Mouse (Mus musculus) heart, postnatal 0 days (tissue): ENCODE results near the gene Frat2. TPM values are rescaled to one million over a fixed set of nuclear protein-coding genes. Genes with fewer than 3 reads are reported as not detected.

Experiments used
- ATAC-seq: fragments of 200-750 bp; cut with Nextera tagmentation; 2 replicates; pipeline ENCODE4 v1.8.0; 2017; ENCODE audit warnings: low read depth, moderate number of reproducible peaks, moderate library complexity; ENCODE audit not compliant: insufficient read depth
- DNase-seq: peaks from one replicate; pipeline ENCODE4 v3.0.0-alpha.2; 2016; ENCODE audit warnings: low spot score
- H3K27ac ChIP-seq: fragments of 300-500 bp; sonication (generic); 2 replicates; pipeline ENCODE4 v1.5.1; 2014; ENCODE audit warnings: low read depth, mild to moderate bottlenecking
- H3K27me3 ChIP-seq: fragments of 300-500 bp; sonication (generic); 2 replicates; pipeline ENCODE4 v1.6.1; 2014; ENCODE audit warnings: low read length, mixed read lengths; ENCODE audit not compliant: control insufficient read depth, insufficient read depth
- H3K36me3 ChIP-seq: fragments of 300-500 bp; sonication (generic); replicated peaks from 2 replicates; pipeline ENCODE4 v1.6.1; 2014; ENCODE audit warnings: low read length, mixed read lengths; ENCODE audit not compliant: control insufficient read depth, insufficient read depth
- H3K4me1 ChIP-seq: fragments of 300-500 bp; sonication (generic); 2 replicates; pipeline ENCODE4 v1.6.1; 2014; ENCODE audit warnings: antibody characterized with exemption; ENCODE audit not compliant: control insufficient read depth, insufficient read depth
- H3K4me2 ChIP-seq: fragments of 300-500 bp; sonication (generic); 2 replicates; pipeline ENCODE4 v1.6.1; 2014; ENCODE audit warnings: low read depth, mild to moderate bottlenecking, low read length, moderate library complexity
- H3K4me3 ChIP-seq: fragments of 300-500 bp; sonication (generic); 2 replicates; pipeline ENCODE4 v1.5.1; 2014; ENCODE audit warnings: low read depth, low read length
- H3K9ac ChIP-seq: fragments of 300-500 bp; sonication (generic); replicated peaks from 2 replicates; pipeline ENCODE4 v1.6.1; 2014; ENCODE audit warnings: low read depth, low read length, mixed read lengths
- H3K9me3 ChIP-seq: fragments of 300-500 bp; sonication (generic); replicated peaks from 2 replicates; pipeline ENCODE4 v1.6.1; 2016; ENCODE audit warnings: low read length; ENCODE audit not compliant: control insufficient read depth
- CTCF ChIP-seq: IDR thresholded peaks from 2 replicates; pipeline ENCODE4 v1.5.1; 2016; ENCODE audit warnings: antibody characterized with exemption, control low read depth, low read depth
- EP300 ChIP-seq: IDR thresholded peaks from 2 replicates; pipeline ENCODE4 v1.6.1; 2016; ENCODE audit warnings: antibody characterized with exemption, low read depth
- WGBS: fragments of 180-500 bp; shearing (Covaris S2); extraction: QIAGEN DNeasy Blood & Tissue Kit; methylation state at CpG from one replicate; pipeline ENCODE4 v1.1.7; 2014; 5-methylcytosine and 5-hydroxymethylcytosine counted together
- polyA plus RNA-seq: library from polyadenylated mRNA; unstranded; fragments of >200 nt; fragmentation: Nextera tagmentation; extraction: Ambion mirVana; gene quantifications from 2 replicates; pipeline ENCODE4 v1.2.1, GENCODE M21; 2015
- total RNA-seq: library from RNA; depleted of rRNA; stranded (reverse); fragments of >200 nt; gene quantifications from 2 replicates; pipeline ENCODE4 v1.2.3, GENCODE M21; 2014; ENCODE audit warnings: low replicate concordance; rRNA removed

Frat2 gene
- total and polyA plus RNA-seq, 2 experiments from 2014 or later, result 1.4 to 5.6 TPM

GRCm38 (mm10) chr19:41800451-41800850 is 47.5 kb downstream of the Frat2 start:
- Histone ChIP-seq H3K36me3 (no peaks in the 10 kb centered on the region), H3K9ac (no peak overlapping the region), H3K4me3 (peak overlapping the region; percentile 83), H3K4me1 (peaks cover 16% of the 10 kb centered on the region), H3K4me2 (peak overlapping the region; percentile 71), H3K27ac (no peak overlapping the region), H3K9me3 (no peaks in the 10 kb centered on the region), H3K27me3 (no peaks in the 10 kb centered on the region)
- ATAC-seq (no peak), DNase-seq (no peak)
- WGBS, result 46% methylated on average over 6 of the region's 6 CpGs
- TF ChIP-seq CTCF, result no peak
- no peak for TF ChIP-seq EP300

- TF ChIP-seq CTCF (no peak), EP300 (no peak)
- no peak for ATAC-seq
- Histone ChIP-seq H3K27ac (no peak overlapping the region), H3K4me1 (peaks cover 16% of the 10 kb centered on the region), H3K9ac (no peak overlapping the region), H3K27me3 (no peaks in the 10 kb centered on the region), H3K4me2 (no peak overlapping the region), H3K36me3 (no peaks in the 10 kb centered on the region), H3K4me3 (no peak overlapping the region), H3K9me3 (no peaks in the 10 kb centered on the region)
- no peak for DNase-seq
- 92% methylated on average over 6 of the region's 6 CpGs for WGBS
These were observed 50.4 kb downstream of the Frat2 start for GRCm38 (mm10) chr19:41797536-41797935.

DNA sequence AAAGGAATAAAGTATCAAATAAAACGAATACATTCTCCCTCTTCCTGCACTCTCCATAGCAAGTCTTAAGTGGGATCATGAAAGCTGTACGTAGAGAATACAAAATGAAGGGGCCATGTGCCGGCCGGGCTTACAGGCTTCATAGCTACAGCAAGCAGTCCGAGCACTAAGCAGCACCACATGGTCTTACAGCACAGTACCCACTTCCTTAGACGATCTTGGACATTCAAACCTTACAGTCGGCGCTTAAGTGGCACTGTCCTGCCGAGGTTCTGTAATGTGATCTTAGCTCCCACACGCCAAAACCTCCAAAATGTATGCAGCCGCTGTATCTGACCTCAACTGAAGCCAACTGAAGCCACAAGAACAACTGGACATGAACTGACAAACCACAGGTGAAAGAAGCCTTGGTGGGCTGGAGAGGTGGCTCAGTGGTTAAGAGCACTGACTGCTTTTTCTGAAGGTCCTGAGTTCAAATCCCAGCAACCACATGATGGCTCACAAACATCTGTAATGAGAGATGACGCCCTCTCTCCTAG is 51.1 kb downstream of the Frat2 start:
- DNase-seq, result no peak
- peaks cover 13% of the 10 kb centered on the region for H3K4me1 ChIP-seq
- H3K27me3 ChIP-seq, result no peaks in the 10 kb centered on the region
- no peaks in the 10 kb centered on the region for H3K9me3 ChIP-seq
- no peak for ATAC-seq
- 81% methylated on average over 12 of the region's 12 CpGs for WGBS
- H3K4me3 ChIP-seq, result no peak overlapping the region
- no peak overlapping the region for H3K27ac ChIP-seq
- TF ChIP-seq CTCF, result no peak
- no peak for TF ChIP-seq EP300
- H3K9ac ChIP-seq, result no peak overlapping the region
- H3K36me3 ChIP-seq, result no peaks in the 10 kb centered on the region
- no peak overlapping the region for H3K4me2 ChIP-seq

- H3K27me3 ChIP-seq, result no peaks in the 10 kb centered on the region
- ATAC-seq (no peak), DNase-seq (no peak)
- no peaks in the 10 kb centered on the region for H3K9me3 ChIP-seq
- H3K36me3 ChIP-seq, result no peaks in the 10 kb centered on the region
- no peak overlapping the region for H3K4me3 ChIP-seq
- H3K27ac ChIP-seq, result no peak overlapping the region
- peaks cover 12% of the 10 kb centered on the region for H3K4me1 ChIP-seq
- WGBS, result 79% methylated on average over 3 of the region's 3 CpGs
- 0 out of 2 replicates have a peak overlapping the region, but pooled peaks have one; percentile 20 for H3K9ac ChIP-seq
- TF ChIP-seq EP300, result no peak
- TF ChIP-seq CTCF, result no peak
- H3K4me2 ChIP-seq, result no peak overlapping the region
These were observed 51.7 kb downstream of the Frat2 start for GRCm38 (mm10) chr19:41796148-41796760.

Other genes with a start within 250 kb of the Frat2 start
- gene Slit1, start 104.5 kb downstream of the Frat2 start, total RNA-seq, result 0.61 TPM in 1 of 2 replicates, not detected in the other
- 0.10 TPM in 1 of 2 replicates, not detected in the other for gene Slit1, start 104.5 kb downstream of the Frat2 start, polyA plus RNA-seq
- 11.1 and 13.2 TPM in 2 replicates for gene Arhgap19, start 46.1 kb downstream of the Frat2 start, total RNA-seq
- 2.4 and 2.7 TPM in 2 replicates for gene Arhgap19, start 46.1 kb downstream of the Frat2 start, polyA plus RNA-seq
- gene Frat1, start 18.2 kb downstream of the Frat2 start, total RNA-seq, result 2.1 and 5.9 TPM in 2 replicates
- gene Frat1, start 18.2 kb downstream of the Frat2 start, polyA plus RNA-seq, result 3.4 and 5.2 TPM in 2 replicates
- gene Rrp12, start 48.0 kb upstream of the Frat2 start, total RNA-seq, result 4.5 and 7.7 TPM in 2 replicates
- 4.8 and 7.7 TPM in 2 replicates for gene Rrp12, start 48.0 kb upstream of the Frat2 start, polyA plus RNA-seq
- 290 and 335 TPM in 2 replicates for gene Pgam1, start 63.8 kb upstream of the Frat2 start, total RNA-seq
- gene Pgam1, start 63.8 kb upstream of the Frat2 start, polyA plus RNA-seq, result 196 and 199 TPM in 2 replicates
- gene Exosc1, start 85.3 kb upstream of the Frat2 start, total RNA-seq, result 1.7 and 14.9 TPM in 2 replicates
- 32.1 and 32.6 TPM in 2 replicates for gene Exosc1, start 85.3 kb upstream of the Frat2 start, polyA plus RNA-seq
- gene Zdhhc16, start 85.3 kb upstream of the Frat2 start, total RNA-seq, result 44.3 and 53.2 TPM in 2 replicates
- 37.3 and 38.3 TPM in 2 replicates for gene Zdhhc16, start 85.3 kb upstream of the Frat2 start, polyA plus RNA-seq
- gene Mms19, start 133.0 kb upstream of the Frat2 start, total RNA-seq, result 34.9 and 39.3 TPM in 2 replicates
- gene Mms19, start 133.0 kb upstream of the Frat2 start, polyA plus RNA-seq, result 11.5 and 13.1 TPM in 2 replicates
- gene Ubtd1, start 133.6 kb upstream of the Frat2 start, total RNA-seq, result 29.6 and 38.7 TPM in 2 replicates
- 21.9 and 24.8 TPM in 2 replicates for gene Ubtd1, start 133.6 kb upstream of the Frat2 start, polyA plus RNA-seq
- gene Ankrd2, start 187.9 kb upstream of the Frat2 start, total RNA-seq, result not detected in 2 replicates
- gene Ankrd2, start 187.9 kb upstream of the Frat2 start, polyA plus RNA-seq, result 0.14 TPM in 2 replicates
- gene Hoga1, start 197.5 kb upstream of the Frat2 start, total RNA-seq, result 1.2 and 1.3 TPM in 2 replicates
- 1.4 and 1.5 TPM in 2 replicates for gene Hoga1, start 197.5 kb upstream of the Frat2 start, polyA plus RNA-seq
- 0.15 TPM in 1 of 2 replicates, not detected in the other for gene 4933411K16Rik, start 204.1 kb upstream of the Frat2 start, total RNA-seq
- not detected in 2 replicates for gene 4933411K16Rik, start 204.1 kb upstream of the Frat2 start, polyA plus RNA-seq
- gene Morn4, start 238.2 kb upstream of the Frat2 start, total RNA-seq, result 1.7 and 2.3 TPM in 2 replicates
- 5.2 and 5.7 TPM in 2 replicates for gene Morn4, start 238.2 kb upstream of the Frat2 start, polyA plus RNA-seq
- 6.7 and 6.9 TPM in 2 replicates for gene Pi4k2a, start 242.3 kb upstream of the Frat2 start, total RNA-seq
- gene Pi4k2a, start 242.3 kb upstream of the Frat2 start, polyA plus RNA-seq, result 12.6 and 13.4 TPM in 2 replicates